Mouse (Mus musculus): Measurements from ENCODE around the gene Gm20747. TPM values are rescaled to one million over a fixed set of nuclear protein-coding genes. Genes with fewer than 3 reads are reported as not detected.
"Not testable (repeated sequence)": the region's sequence is repeated elsewhere in the genome, so short reads cannot be mapped to it uniquely, and the experiment has no call there.

Gene Gm20747
- polyA plus RNA-seq (2015; fragmentation: Nextera tagmentation; extraction: Ambion mirVana): not detected in 2 replicates

DNA sequence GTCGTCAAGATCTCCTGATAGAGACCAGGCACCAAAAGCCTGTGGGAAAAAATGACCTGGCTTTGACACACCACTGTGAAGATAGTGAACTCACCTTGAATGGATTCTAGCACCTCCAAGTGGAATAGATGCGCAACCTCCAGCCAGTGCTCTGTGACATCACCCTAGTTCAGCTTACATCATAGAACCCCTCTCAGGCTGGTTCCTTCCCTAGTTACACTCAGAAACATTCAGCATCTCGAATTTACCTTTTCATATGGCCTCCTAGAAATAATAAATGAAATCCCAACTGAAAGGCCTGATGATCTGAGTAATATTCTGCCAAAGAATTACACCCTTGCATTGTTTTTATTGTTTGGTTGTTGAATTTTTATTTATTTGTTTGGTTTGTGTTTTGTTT, at the start of gene Gm20747:
Gene Gm20747 (minus strand): TSS at position 101 of the 400 bp plus-strand sequence.
- not testable (repeated sequence) for H3K36me3 ChIP-seq (ENCODE audit: poor library complexity, severe bottlenecking); H3K27ac ChIP-seq; H3K4me2 ChIP-seq; H3K4me3 ChIP-seq; H3K27me3 ChIP-seq; ATAC-seq; H3K4me1 ChIP-seq; H3K9me3 ChIP-seq (replicated peaks); H3K9ac ChIP-seq
- WGBS: no CpG with 5 or more reads among the region's 3 CpGs

Data from forebrain, embryonic 13.5 days (tissue).